Mouse (Mus musculus) R1 (cell line): ENCODE data around the gene Cyp2b9.
A peak's percentile ranks its signal among the peaks of the same experiment; 100 is the strongest.
"Not testable (repeated sequence)": the region's sequence is repeated elsewhere in the genome, so short reads cannot be mapped to it uniquely, and the experiment has no call there.

ENCODE experiments used
- DNase-seq: peaks from one replicate; pipeline ENCODE4 v3.0.0-alpha.2; 2018; ENCODE audit warnings: low read depth, low spot score

The Cyp2b9 gene

DNA sequence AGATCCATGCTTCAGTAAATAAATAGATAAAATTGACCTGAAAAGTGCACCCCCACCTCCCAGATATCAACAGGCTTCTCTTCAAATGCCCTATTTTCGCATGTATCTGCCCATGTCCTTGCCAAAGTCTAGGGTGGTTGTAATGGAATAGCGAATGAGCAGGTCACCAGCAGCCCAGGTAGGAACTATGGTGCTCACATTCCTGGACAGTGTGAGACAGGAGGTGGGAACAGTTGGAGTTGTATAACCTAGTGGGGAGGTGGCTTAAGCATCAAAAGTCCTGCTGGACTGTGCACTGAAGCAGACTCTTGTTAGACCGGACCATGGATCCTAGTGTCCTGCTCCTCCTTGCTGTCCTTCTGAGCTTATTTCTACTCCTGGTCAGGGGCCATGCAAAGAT lies at the start of gene Cyp2b9:
Cyp2b9 (plus strand) TSS at position 301 of the 400 bp plus-strand sequence.
- DNase-seq: not testable (repeated sequence)

DNA sequence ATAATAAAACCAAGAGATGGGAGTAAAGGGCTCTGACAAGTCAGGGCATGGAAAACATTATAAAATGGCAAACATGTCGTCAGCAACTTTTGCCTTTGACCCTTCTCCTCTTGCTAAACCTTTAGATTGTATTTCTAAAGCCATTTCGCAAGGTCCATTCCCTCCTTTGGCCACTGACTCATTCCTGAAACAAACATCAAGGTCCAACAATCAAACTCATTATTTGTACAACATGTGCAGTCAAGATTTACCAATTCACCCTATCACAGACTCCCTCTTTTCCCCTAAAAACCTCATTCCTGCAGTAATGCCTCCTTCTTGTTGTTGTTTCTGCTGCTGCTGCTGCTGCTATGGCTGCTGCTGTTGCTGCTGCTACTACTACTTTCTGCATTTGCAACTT lies 33.6 kb upstream of the Cyp2b9 start:
- not testable (repeated sequence) for DNase-seq

DNA sequence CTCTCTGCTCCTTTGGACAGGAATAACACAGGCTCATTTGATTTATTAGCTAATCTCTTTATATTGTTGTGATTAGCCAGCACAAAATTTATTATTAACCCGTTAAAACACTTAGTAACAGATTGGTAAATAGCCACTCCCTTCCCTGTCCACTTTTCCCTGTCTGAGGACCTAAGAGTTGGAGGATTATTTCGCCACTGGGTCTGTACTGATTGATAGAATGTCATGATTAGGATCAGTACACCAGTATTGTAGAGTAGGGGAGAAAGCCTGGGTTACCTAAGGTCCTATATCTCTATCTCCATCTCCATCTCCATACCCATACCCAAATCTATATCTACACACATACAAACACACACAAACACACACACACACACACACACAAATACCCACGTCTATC lies 29.6 kb upstream of the Cyp2b9 start:
- not testable (repeated sequence) for DNase-seq

DNA sequence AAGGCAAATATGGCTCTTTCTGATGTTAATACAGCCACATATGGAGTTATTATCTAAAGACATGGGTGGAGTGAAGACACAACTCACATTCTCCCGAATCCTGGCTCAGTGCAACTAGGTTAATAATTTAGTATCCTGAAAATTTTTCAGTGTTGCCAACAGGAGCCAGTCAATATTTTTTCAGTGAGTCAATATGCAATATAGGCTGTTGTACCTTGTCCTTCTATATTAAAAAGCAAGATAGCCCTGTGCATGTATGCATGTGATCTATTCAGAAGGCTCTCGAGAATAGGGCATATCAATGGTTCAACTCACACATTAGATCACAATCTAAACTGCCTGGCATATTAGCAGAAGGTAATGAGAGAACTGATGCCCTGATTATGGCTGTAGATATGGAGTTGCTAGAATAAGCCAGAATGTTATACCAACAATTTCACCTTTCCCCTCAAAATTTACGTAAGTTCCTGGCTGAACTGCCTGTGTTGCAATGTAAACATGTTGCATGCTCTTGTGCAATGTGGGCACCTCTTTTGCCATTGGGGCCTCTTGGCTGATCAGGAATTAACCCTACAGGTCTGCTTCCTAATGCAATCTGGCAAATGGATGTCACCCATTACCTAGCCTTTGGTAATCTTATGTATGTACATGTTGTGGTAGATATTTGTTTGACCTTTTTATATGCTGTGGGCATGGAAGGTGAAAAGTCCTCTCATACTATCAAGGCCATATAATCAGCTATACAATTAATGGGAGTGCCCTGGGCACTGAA lies 4.3 kb upstream of the Cyp2b9 start:
- DNase-seq: not testable (repeated sequence)

DNA sequence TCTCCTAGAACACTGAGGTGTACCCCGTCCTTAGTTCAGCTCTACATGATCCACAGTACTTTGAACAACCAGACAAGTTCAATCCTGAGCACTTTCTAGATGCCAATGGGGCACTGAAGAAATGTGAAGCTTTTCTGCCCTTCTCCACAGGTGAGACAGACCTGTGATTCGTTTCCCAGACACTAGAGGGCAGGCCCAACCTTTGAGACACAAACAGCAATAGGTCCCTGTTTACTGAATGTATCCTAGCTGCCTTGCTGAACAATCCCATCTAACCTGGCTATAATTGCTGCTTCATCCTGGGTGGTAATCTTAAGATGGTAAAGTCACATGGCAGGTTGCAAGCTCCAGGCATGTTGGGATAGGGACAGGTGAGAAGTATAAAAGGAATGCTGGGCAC lies 27.9 kb downstream of the Cyp2b9 start:
- peak; percentile 42 for DNase-seq

DNA sequence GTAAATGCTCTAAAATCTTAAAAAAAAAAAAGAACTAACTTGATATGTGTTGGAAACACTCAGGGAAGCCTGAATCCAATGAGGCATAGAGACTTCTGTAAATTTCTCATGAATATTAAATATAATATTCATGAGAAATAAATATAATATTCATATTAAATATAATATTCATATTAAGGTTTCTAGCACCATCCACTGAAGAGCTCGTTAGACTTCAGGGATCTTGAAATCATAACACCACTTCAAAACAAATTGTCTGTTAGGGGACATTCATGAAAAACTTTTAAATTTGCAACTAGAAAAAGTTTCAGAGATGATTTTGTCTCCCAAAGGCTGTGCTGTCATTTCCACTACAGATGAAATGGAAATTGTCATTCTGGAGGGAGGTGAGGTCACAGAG lies 86.8 kb downstream of the Cyp2b9 start, which contains the start of gene Vmn1r184:
Vmn1r184 (plus strand) TSS at position 301 of the 400 bp plus-strand sequence.
- DNase-seq: not testable (repeated sequence)
